Mouse (Mus musculus): ENCODE data around the gene Slc36a2. TPM values are rescaled to one million over a fixed set of nuclear protein-coding genes. Genes with fewer than 3 reads are reported as not detected.

Gene Slc36a2
- total and polyA plus RNA-seq, 2 experiments from 2014 or later, result 6.6 to 10.2 TPM

DNA sequence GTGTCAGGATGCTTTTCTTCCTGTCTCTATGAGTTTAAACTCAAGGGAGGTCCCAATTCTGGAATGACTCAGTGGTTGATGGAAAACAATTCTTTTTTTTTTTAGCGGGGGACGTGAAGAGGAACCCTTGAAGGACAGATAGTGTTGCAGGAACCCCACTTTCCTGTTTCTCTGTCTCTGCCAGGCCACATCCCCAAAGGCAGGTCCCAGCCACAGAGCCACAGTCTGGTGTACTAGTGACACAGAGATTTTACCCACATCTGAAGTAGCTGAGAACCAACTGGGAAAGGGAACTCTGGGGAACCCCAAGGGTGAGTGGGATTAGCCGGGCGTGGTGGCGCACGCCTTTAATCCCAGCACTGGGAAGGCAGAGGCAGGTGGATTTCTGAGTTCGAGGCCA, 19.1 kb downstream of the Slc36a2 start:
- no peak overlapping the region for H3K9ac ChIP-seq (replicated peaks; ENCODE audit: low read depth, low read length)
- no peak overlapping the region for H3K4me2 ChIP-seq (ENCODE audit: low read depth, low read length)
- H3K27me3 ChIP-seq (ENCODE audit: control insufficient read depth, insufficient read depth, low read length), result no peaks in the 10 kb centered on the region
- H3K36me3 ChIP-seq (replicated peaks; ENCODE audit: control insufficient read depth, insufficient read depth, low read length), result no peaks in the 10 kb centered on the region
- no peak for DNase-seq (ENCODE audit: low spot score)
- no peak for ATAC-seq (ENCODE audit: insufficient read depth, low read depth)
- no peaks in the 10 kb centered on the region for H3K9me3 ChIP-seq (replicated peaks; ENCODE audit: control insufficient read depth, low read length)
- no peaks in the 10 kb centered on the region for H3K4me1 ChIP-seq (ENCODE audit: control insufficient read depth, insufficient read depth)
- no peak overlapping the region for H3K27ac ChIP-seq (ENCODE audit: low read depth)
- TF ChIP-seq CTCF (IDR thresholded peaks at IDR 0.05; ENCODE audit: low read depth) (no peak), EP300 (IDR thresholded peaks at IDR 0.05; ENCODE audit: low read depth) (no peak)
- WGBS, result 89% methylated on average over 6 of the region's 7 CpGs
- no peak overlapping the region for H3K4me3 ChIP-seq (ENCODE audit: low read depth, low read length)

DNA sequence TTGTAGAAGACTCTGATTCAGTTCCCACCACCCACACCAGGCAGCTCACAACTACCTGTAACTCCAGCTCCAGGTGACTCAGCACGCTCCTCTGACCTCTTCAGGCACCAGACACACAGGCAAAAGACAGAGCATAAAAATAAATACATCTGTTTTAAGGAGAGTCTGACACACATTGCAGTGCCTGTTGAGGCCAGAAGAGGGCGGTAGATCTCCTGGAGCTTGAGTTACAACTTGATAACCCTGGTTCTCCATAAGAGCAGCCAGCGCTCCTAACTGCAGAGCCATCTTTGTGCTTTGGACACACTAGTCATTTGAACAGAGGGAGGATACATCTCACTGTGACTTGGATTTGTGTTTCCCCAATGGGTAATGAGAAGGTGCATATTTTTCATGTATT, 20.2 kb downstream of the Slc36a2 start:
- Histone ChIP-seq H3K9ac (replicated peaks; ENCODE audit: low read depth, low read length) (no peak overlapping the region), H3K27me3 (ENCODE audit: control insufficient read depth, insufficient read depth, low read length) (no peaks in the 10 kb centered on the region), H3K4me1 (ENCODE audit: control insufficient read depth, insufficient read depth) (no peaks in the 10 kb centered on the region), H3K36me3 (replicated peaks; ENCODE audit: control insufficient read depth, insufficient read depth, low read length) (no peaks in the 10 kb centered on the region), H3K4me3 (ENCODE audit: low read depth, low read length) (no peak overlapping the region), H3K27ac (ENCODE audit: low read depth) (no peak overlapping the region), H3K9me3 (replicated peaks; ENCODE audit: control insufficient read depth, low read length) (no peaks in the 10 kb centered on the region), H3K4me2 (ENCODE audit: low read depth, low read length) (no peak overlapping the region)
- TF ChIP-seq CTCF (IDR thresholded peaks at IDR 0.05; ENCODE audit: low read depth), result peak; percentile 63
- TF ChIP-seq EP300 (IDR thresholded peaks at IDR 0.05; ENCODE audit: low read depth), result no peak
- ATAC-seq (ENCODE audit: insufficient read depth, low read depth), result no peak
- 43% methylated on average over 3 of the region's 3 CpGs for WGBS
- DNase-seq (ENCODE audit: low spot score), result no peak

DNA sequence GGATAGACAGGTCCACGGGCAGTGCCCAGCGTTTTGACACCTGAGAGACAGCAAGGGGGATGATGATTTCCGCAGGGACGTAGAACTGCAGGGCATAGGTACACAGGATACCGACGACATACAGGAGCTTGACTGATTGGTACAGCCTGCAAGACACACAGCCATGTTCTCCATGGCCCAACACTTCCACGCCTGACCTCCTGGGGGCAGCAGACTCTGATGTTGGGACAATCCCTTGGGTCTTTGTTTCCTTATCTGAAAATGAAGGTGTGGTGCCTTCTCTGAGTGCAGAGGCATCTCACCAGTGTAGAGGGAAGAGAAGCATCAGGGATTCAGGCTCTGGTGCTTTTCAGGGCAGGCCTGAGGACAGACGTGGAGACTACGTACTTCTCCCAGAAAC, 22.2 kb downstream of the Slc36a2 start:
- H3K4me2 ChIP-seq (ENCODE audit: low read depth, low read length), result no peak overlapping the region
- ATAC-seq (ENCODE audit: insufficient read depth, low read depth), result no peak; the same call in 1 of the 2 replicates
- H3K9me3 ChIP-seq (replicated peaks; ENCODE audit: control insufficient read depth, low read length), result no peaks in the 10 kb centered on the region
- no peaks in the 10 kb centered on the region for H3K36me3 ChIP-seq (replicated peaks; ENCODE audit: control insufficient read depth, insufficient read depth, low read length)
- no peak overlapping the region for H3K27ac ChIP-seq (ENCODE audit: low read depth)
- H3K4me3 ChIP-seq (ENCODE audit: low read depth, low read length), result no peak overlapping the region
- H3K4me1 ChIP-seq (ENCODE audit: control insufficient read depth, insufficient read depth), result no peaks in the 10 kb centered on the region
- no peaks in the 10 kb centered on the region for H3K27me3 ChIP-seq (ENCODE audit: control insufficient read depth, insufficient read depth, low read length)
- DNase-seq (ENCODE audit: low spot score), result no peak
- TF ChIP-seq CTCF (IDR thresholded peaks at IDR 0.05; ENCODE audit: low read depth), result peak; percentile 62
- TF ChIP-seq EP300 (IDR thresholded peaks at IDR 0.05; ENCODE audit: low read depth), result no peak
- no peak overlapping the region for H3K9ac ChIP-seq (replicated peaks; ENCODE audit: low read depth, low read length)
- WGBS, result 45% methylated on average over 9 of the region's 9 CpGs

DNA sequence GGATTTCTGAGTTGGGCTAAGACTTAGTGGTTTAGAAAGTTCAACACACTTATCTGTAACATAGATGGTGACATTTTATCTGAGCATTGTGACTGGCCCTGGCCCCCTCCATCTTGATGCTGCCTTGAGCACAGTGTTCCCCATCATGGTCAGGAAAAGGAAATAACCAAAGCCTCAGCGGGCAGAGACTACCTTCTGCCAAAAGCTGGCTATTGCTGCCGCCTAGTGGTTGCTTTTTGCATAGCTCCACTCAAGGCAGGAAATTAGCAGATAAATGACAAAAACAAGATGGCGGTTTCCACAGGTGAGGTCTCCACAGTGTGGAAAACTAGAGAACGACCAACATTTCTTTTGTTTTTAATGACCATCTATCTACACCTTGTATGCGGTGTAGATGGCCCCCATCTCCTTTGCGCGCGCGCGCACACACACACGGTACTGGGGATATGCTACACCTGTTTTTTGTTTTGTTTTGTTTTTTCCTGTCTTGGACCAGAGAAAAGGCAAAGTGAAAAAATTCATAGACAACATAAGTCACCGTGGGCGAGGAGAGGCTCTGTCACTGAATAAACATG, 26.0 kb downstream of the Slc36a2 start:
- 47% methylated on average over 13 of the region's 13 CpGs for WGBS
- Histone ChIP-seq H3K36me3 (replicated peaks; ENCODE audit: control insufficient read depth, insufficient read depth, low read length) (no peaks in the 10 kb centered on the region), H3K27ac (ENCODE audit: low read depth) (no peak overlapping the region), H3K9me3 (replicated peaks; ENCODE audit: control insufficient read depth, low read length) (no peaks in the 10 kb centered on the region), H3K4me3 (ENCODE audit: low read depth, low read length) (no peak overlapping the region), H3K27me3 (ENCODE audit: control insufficient read depth, insufficient read depth, low read length) (no peaks in the 10 kb centered on the region), H3K9ac (replicated peaks; ENCODE audit: low read depth, low read length) (no peak overlapping the region), H3K4me1 (ENCODE audit: control insufficient read depth, insufficient read depth) (no peaks in the 10 kb centered on the region), H3K4me2 (ENCODE audit: low read depth, low read length) (no peak overlapping the region)
- ATAC-seq (ENCODE audit: insufficient read depth, low read depth) (peak; percentile 50), DNase-seq (ENCODE audit: low spot score) (peak; percentile 69)
- TF ChIP-seq EP300 (IDR thresholded peaks at IDR 0.05; ENCODE audit: low read depth) (no peak), CTCF (IDR thresholded peaks at IDR 0.05; ENCODE audit: low read depth) (peak; percentile 94)

DNA sequence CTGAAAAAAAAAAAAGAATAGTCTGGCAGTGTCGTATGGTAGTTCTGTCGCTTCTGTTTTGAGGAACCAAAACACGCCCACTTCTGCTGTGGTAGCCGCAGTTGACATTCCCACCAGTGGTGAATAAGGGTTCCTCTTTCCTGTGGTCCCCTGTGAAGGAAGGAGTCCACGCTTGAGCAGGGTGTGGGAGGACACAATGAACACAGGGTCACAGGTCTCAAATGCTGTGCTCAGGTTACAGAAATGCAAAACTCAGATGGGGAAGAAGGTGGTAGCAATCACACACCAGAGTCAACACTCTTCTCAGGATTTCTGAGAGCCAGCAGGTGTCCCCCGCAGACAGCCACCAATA, 29.8 kb downstream of the Slc36a2 start:
- no peak for TF ChIP-seq CTCF (IDR thresholded peaks at IDR 0.05; ENCODE audit: low read depth)
- no peak for TF ChIP-seq EP300 (IDR thresholded peaks at IDR 0.05; ENCODE audit: low read depth)
- ATAC-seq (ENCODE audit: insufficient read depth, low read depth) (no peak), DNase-seq (ENCODE audit: low spot score) (no peak)
- Histone ChIP-seq H3K9ac (replicated peaks; ENCODE audit: low read depth, low read length) (no peak overlapping the region), H3K36me3 (replicated peaks; ENCODE audit: control insufficient read depth, insufficient read depth, low read length) (no peaks in the 10 kb centered on the region), H3K4me1 (ENCODE audit: control insufficient read depth, insufficient read depth) (no peaks in the 10 kb centered on the region), H3K4me2 (ENCODE audit: low read depth, low read length) (no peak overlapping the region), H3K27ac (ENCODE audit: low read depth) (no peak overlapping the region), H3K4me3 (ENCODE audit: low read depth, low read length) (no peak overlapping the region), H3K27me3 (ENCODE audit: control insufficient read depth, insufficient read depth, low read length) (no peaks in the 10 kb centered on the region), H3K9me3 (replicated peaks; ENCODE audit: control insufficient read depth, low read length) (no peaks in the 10 kb centered on the region)
- 68% methylated on average over 6 of the region's 6 CpGs for WGBS

DNA sequence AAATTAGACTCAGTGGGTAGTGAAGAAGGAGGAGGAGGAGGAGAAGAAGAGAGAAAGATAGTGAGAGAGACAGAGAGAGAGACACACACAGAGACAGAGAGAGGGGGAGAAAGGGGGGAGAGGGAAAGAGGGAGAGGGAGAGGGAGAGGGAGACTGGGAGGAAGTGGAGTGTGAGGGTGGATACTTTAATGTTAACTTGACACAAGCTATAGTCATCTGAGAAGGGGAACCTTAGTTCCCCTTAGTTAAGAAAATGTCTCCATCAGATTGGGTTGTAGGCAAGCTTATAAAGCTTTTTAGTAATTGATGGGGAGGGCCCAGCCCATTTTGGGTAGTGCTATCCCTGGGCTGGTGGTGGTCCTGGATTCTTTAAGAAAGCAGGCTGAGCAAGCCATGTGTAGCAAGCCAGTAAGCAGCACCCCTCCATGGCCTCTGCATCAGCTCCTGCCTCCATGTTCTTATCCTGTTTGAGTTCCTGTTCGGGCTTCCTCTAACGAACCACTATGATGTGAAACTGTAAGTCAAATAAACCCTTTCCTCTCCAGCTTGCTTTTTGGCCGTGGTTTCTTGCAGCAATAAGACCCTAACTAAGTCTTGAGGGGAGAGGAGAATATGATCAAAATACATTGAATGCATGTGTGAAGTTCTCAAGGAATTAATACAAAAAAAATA, 30.3 kb downstream of the Slc36a2 start:
- H3K36me3 ChIP-seq (replicated peaks; ENCODE audit: control insufficient read depth, insufficient read depth, low read length), result no peaks in the 10 kb centered on the region
- no peak for DNase-seq (ENCODE audit: low spot score)
- no peak for TF ChIP-seq CTCF (IDR thresholded peaks at IDR 0.05; ENCODE audit: low read depth)
- no peak for TF ChIP-seq EP300 (IDR thresholded peaks at IDR 0.05; ENCODE audit: low read depth)
- no peak overlapping the region for H3K4me3 ChIP-seq (ENCODE audit: low read depth, low read length)
- no peak overlapping the region for H3K27ac ChIP-seq (ENCODE audit: low read depth)
- ATAC-seq (ENCODE audit: insufficient read depth, low read depth), result no peak
- no peaks in the 10 kb centered on the region for H3K27me3 ChIP-seq (ENCODE audit: control insufficient read depth, insufficient read depth, low read length)
- H3K9me3 ChIP-seq (replicated peaks; ENCODE audit: control insufficient read depth, low read length), result no peaks in the 10 kb centered on the region
- H3K4me2 ChIP-seq (ENCODE audit: low read depth, low read length), result no peak overlapping the region
- no peaks in the 10 kb centered on the region for H3K4me1 ChIP-seq (ENCODE audit: control insufficient read depth, insufficient read depth)
- no peak overlapping the region for H3K9ac ChIP-seq (replicated peaks; ENCODE audit: low read depth, low read length)
- 29% methylated on average over 3 of the region's 3 CpGs for WGBS
